Mouse (Mus musculus) G1E (cell line): ENCODE measurements around the gene Gab1. TPM values are rescaled to one million over a fixed set of nuclear protein-coding genes. Genes with fewer than 3 reads are reported as not detected.

Experiments used
- ATAC-seq: 2 replicates; pipeline ENCODE4 v1.8.0; 2016; ENCODE audit warnings: mild to moderate bottlenecking; ENCODE audit not compliant: insufficient number of reproducible peaks, poor library complexity, low FRiP score, severe bottlenecking; ENCODE audit errors: extremely low read depth
- DNase-seq: peaks from one replicate; pipeline ENCODE4 v3.0.0; 2012; ENCODE audit warnings: low spot score
- H3K27me3 ChIP-seq: 2 replicates; pipeline ENCODE4 v1.6.1; 2012; ENCODE audit warnings: mild to moderate bottlenecking, low read length, inconsistent platforms; ENCODE audit not compliant: insufficient read depth
- H3K36me3 ChIP-seq: replicated peaks from 2 replicates; pipeline ENCODE3; 2012; ENCODE audit warnings: mild to moderate bottlenecking, inconsistent platforms
- H3K4me1 ChIP-seq: 2 replicates; pipeline ENCODE4 v1.6.1; 2012; ENCODE audit warnings: low read depth, low read length, inconsistent platforms, mixed read lengths; ENCODE audit not compliant: insufficient read depth
- H3K4me3 ChIP-seq: 2 replicates; pipeline ENCODE4 v1.5.1; 2012; ENCODE audit warnings: low read depth, mild to moderate bottlenecking, inconsistent platforms, low read length, moderate library complexity, mixed read lengths
- H3K9me3 ChIP-seq: replicated peaks from 2 replicates; pipeline ENCODE4 v1.6.1; 2012; ENCODE audit warnings: inconsistent platforms
- CTCF ChIP-seq: IDR thresholded peaks from 2 replicates; pipeline ENCODE4 v1.5.1; 2012; ENCODE audit warnings: low read depth, low read length, inconsistent platforms, mixed read lengths
- GATA1 ChIP-seq: IDR thresholded peaks from 2 replicates; pipeline ENCODE4 v1.6.1; 2012; ENCODE audit warnings: borderline replicate concordance, low read length, inconsistent platforms, mixed read lengths
- GATA2 ChIP-seq: IDR thresholded peaks from 2 replicates; pipeline ENCODE4 v1.6.1; 2012; ENCODE audit warnings: low read depth, low read length, inconsistent platforms, borderline replicate concordance
- POLR2AphosphoS5 ChIP-seq: IDR thresholded peaks from 2 replicates; pipeline ENCODE4 v1.6.1; 2012; ENCODE audit warnings: low read depth, low read length, inconsistent platforms; ENCODE audit not compliant: insufficient replicate concordance
- TAL1 ChIP-seq: conservative IDR thresholded peaks from 2 replicates; pipeline ENCODE4 v1.6.1; 2012; ENCODE audit warnings: low read depth, low read length, inconsistent platforms, mixed read lengths
- polyA plus RNA-seq: library from polyadenylated mRNA; stranded (reverse); fragments of >175 nt; gene quantifications from 2 replicates; pipeline ENCODE4 v1.2.3, GENCODE M21; 2012
- total RNA-seq, 2 experiments: library from RNA; stranded (forward) in 1 of 2; stranded (reverse) in 1 of 2; fragments of 200-1000 nt in 1 of 2; fragments of >200 nt in 1 of 2; fragmentation: Nextera tagmentation in 1 of 2; gene quantifications; 2 replicates each; pipeline ENCODE4 v1.2.3; 2014 to 2017

The Gab1 gene
- total and polyA plus RNA-seq, 3 experiments = 2.7 to 20.8 (median 4.4) TPM

DNA sequence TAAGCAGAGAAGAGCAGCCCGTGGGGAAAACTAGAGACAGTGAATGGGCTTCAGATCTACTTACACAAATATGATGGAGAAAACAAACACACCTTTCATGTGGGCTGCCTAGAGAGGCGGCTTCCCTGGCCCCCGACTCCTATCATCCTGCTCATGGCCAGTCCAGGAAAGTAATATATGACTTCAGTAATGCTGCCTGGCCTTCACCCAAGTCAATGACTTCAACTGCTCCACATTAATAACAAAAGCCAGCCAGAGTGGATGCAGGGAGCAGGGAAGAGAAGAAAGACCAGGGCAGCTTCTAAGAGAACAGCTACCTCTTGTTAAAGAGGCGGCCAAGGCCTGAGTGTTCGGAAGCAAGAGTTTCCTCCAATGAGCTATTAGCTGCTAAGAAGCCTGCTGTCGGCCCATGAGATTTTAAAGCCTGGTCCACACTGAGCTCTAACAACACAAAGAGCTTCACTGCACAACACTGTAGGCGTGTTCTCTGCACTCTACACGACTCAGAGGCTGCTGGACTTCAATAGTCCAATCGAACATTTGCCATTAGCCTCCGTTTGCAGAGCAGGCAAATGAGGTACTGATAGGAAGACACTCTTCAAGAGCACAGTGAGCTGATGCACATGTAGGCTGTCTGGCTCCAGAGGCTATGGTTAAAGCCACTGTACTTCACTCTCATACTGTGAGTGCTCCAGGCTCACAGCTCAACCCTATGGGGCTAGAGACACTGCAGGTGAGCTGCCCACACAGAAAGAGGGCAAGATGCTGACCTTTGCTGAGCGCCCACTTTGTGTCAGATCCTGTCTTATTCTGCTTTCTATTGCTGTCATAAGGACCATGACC lies 49.4 kb downstream of the Gab1 start:
- ATAC-seq (no peak), DNase-seq (no peak)
- H3K27me3 ChIP-seq = no peaks in the 10 kb centered on the region
- H3K4me3 ChIP-seq = no peak overlapping the region
- TF ChIP-seq GATA1 (no peak), GATA2 (no peak), POLR2AphosphoS5 (no peak)
- no peaks in the 10 kb centered on the region for H3K36me3 ChIP-seq
- no peaks in the 10 kb centered on the region for H3K9me3 ChIP-seq
- H3K4me1 ChIP-seq = no peaks in the 10 kb centered on the region

DNA sequence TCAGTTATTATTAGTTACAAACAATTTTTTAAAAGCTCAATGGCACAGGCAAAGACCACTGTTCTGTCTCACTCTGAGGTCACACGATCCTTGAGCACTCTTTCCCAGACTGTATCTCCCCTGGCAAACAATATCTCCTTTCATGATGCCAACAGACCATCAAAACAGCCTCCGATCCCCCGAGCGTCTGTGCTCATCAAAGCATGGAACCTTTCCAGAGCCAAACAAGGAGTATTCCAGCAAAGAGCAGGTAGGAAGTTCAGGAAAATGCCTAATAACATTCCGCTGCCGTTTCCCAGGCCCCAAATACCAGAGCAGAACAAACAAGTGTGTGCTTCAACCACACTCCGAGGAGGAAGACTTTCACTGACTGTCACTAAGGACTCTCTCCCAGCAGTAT lies 50.2 kb downstream of the Gab1 start:
- H3K9me3 ChIP-seq = no peaks in the 10 kb centered on the region
- H3K27me3 ChIP-seq = no peaks in the 10 kb centered on the region
- H3K4me1 ChIP-seq = no peaks in the 10 kb centered on the region
- no peaks in the 10 kb centered on the region for H3K36me3 ChIP-seq
- DNase-seq (no peak), ATAC-seq (no peak)
- no peak overlapping the region for H3K4me3 ChIP-seq
- TF ChIP-seq POLR2AphosphoS5 = no peak
- TF ChIP-seq CTCF = no peak
- TF ChIP-seq GATA2 = no peak
- TF ChIP-seq TAL1 = no peak
- no peak for TF ChIP-seq GATA1

DNA sequence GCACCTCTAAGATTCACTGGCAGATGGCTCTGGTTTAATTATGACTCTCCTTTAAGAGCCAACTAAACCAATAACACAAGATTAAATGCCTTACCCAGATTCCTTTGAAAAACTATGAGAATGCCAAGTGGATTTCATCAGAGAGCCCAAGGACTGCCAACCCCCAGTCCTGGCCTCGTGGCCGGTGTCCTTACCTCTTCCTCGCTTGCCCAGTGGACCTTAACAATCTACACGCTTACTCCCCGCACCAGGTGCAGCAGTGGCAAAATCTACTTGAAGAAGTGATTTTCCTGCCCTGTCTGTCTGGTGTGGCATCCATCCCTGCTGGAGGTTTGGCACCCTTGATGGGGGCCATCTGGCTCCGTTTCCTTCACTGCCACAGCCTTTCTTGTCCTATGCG lies 53.3 kb downstream of the Gab1 start:
- Histone ChIP-seq H3K4me1 (no peaks in the 10 kb centered on the region), H3K4me3 (no peak overlapping the region), H3K27me3 (no peaks in the 10 kb centered on the region), H3K9me3 (no peaks in the 10 kb centered on the region), H3K36me3 (no peaks in the 10 kb centered on the region)
- no peak for DNase-seq
- TF ChIP-seq GATA2 = no peak
- no peak for TF ChIP-seq POLR2AphosphoS5
- TF ChIP-seq GATA1 = no peak
- no peak for TF ChIP-seq CTCF
- no peak for TF ChIP-seq TAL1
- no peak for ATAC-seq

DNA sequence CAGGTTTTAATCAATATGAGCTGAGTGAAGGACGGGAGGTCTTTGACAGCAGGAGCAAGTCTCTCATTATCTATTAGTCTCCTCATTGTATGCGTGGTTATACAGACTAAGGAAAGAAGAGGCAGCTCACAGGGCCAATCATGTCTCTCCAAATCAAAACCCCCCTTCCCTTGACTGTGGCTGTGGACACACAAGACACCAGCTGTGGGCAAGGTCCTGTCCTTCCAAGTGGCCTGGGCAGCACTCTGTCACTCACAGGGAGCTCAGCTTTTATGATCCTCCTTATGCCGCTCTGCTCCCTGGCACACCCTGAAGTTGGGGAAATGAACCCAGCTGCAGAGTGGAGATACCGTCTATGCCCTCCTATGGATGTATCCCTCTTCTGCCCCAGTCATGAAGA lies 55.2 kb downstream of the Gab1 start:
- no peaks in the 10 kb centered on the region for H3K9me3 ChIP-seq
- H3K27me3 ChIP-seq = no peaks in the 10 kb centered on the region
- H3K4me1 ChIP-seq = no peaks in the 10 kb centered on the region
- H3K36me3 ChIP-seq = no peaks in the 10 kb centered on the region
- ATAC-seq (no peak), DNase-seq (no peak)
- TF ChIP-seq POLR2AphosphoS5 (no peak), TAL1 (no peak), GATA2 (no peak), GATA1 (no peak), CTCF (no peak)
- no peak overlapping the region for H3K4me3 ChIP-seq

DNA sequence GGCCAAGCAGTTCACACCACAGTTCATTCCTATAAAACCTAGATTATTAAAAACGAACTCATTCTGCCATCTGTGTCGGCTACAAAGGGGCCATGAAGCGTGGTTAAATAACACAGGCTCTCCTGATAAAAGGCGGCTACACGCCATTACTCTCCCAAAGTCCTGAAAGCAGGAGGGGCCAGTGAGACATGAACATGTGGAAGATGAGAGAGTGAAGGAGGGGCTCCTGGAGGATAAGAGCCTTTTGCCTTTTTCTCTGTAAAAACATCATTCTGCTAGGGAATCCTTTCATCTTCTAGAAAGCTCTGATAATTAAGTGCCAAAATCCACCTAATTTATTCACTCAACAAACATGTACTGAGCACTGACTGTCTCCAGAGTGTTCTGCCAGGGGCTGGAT lies 55.9 kb downstream of the Gab1 start:
- no peak for DNase-seq
- Histone ChIP-seq H3K4me1 (0 out of 2 replicates have a peak, but pooled peaks cover 1% of the 10 kb centered on the region), H3K27me3 (no peaks in the 10 kb centered on the region), H3K4me3 (no peak overlapping the region), H3K36me3 (no peaks in the 10 kb centered on the region), H3K9me3 (no peaks in the 10 kb centered on the region)
- no peak for ATAC-seq
- TF ChIP-seq POLR2AphosphoS5 (no peak), CTCF (no peak), GATA1 (no peak), TAL1 (no peak), GATA2 (no peak)

DNA sequence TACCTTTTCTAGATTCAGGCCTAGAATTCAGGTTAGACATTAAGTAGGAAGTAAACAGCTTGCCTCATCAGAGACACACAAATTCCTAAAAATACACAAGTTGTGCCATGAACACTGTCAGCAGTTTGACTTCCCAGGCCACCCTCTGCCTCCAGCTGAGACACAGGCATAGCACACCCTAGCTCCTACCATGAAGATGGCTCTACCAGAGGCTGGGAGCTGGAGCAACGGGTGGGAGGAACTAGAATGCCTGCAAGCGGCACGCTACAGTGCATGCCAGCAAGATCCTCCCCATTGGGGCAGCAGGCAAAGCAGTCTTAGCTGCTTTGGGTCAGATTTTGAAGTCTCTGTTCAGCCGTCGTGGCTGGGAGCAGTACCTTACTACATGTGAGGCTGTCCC lies 57.1 kb downstream of the Gab1 start:
- TF ChIP-seq GATA2 = no peak
- TF ChIP-seq CTCF = no peak
- TF ChIP-seq TAL1 = no peak
- TF ChIP-seq POLR2AphosphoS5 = no peak
- TF ChIP-seq GATA1 = no peak
- no peak overlapping the region for H3K4me3 ChIP-seq

More for the DNA sequence above, 57.1 kb downstream of the Gab1 start:
- Histone ChIP-seq H3K36me3 (no peaks in the 10 kb centered on the region), H3K27me3 (no peaks in the 10 kb centered on the region), H3K9me3 (no peaks in the 10 kb centered on the region), H3K4me1 (0 out of 2 replicates have a peak, but pooled peaks cover 2% of the 10 kb centered on the region)
- DNase-seq (no peak), ATAC-seq (no peak)
